Mouse (Mus musculus): ENCODE results near the gene Defb42.

GRCm38 (mm10) chr14:63066630-63067310 lies 20.0 kb downstream of the Defb42 start:
- TF ChIP-seq GATA1 (IDR thresholded peaks at IDR 0.05; ENCODE audit: borderline replicate concordance, low read length), result no peak
- no peak for TF ChIP-seq FLI1 (IDR thresholded peaks at IDR 0.05; ENCODE audit: low read length)
